Mouse (Mus musculus) heart, adult 11 months (tissue): ENCODE results near the gene Tldc1.
A peak's percentile ranks its signal among the peaks of the same experiment; 100 is the strongest.

Experiments
- DNase-seq: peaks from one replicate; pipeline ENCODE4 v3.0.0; 2022

Tldc1 gene

GRCm38 (mm10) chr8:119778263-119778662, at the start of gene Tldc1:
TSS of gene Tldc1 (minus strand) at chr8:119778416.
- peak; percentile 100 for DNase-seq

GRCm38 (mm10) chr8:119827721-119828153, 49.5 kb upstream of the Tldc1 start:
- DNase-seq: peak; percentile 92

- DNase-seq: peak; percentile 89
Observed at GRCm38 (mm10) chr8:119826982-119827381, 48.8 kb upstream of the Tldc1 start.

GRCm38 (mm10) chr8:119825950-119826730, 47.9 kb upstream of the Tldc1 start:
- DNase-seq: peak; percentile 97

- DNase-seq: peak; percentile 98
Observed at GRCm38 (mm10) chr8:119824809-119825273, 46.6 kb upstream of the Tldc1 start.

- DNase-seq: peak; percentile 98
Observed at GRCm38 (mm10) chr8:119824100-119824499, 45.9 kb upstream of the Tldc1 start.

- peak; percentile 88 for DNase-seq
Observed at GRCm38 (mm10) chr8:119823278-119823677, 45.1 kb upstream of the Tldc1 start.

GRCm38 (mm10) chr8:119821691-119822090, 43.5 kb upstream of the Tldc1 start:
- DNase-seq: no peak

GRCm38 (mm10) chr8:119819976-119820375, 41.8 kb upstream of the Tldc1 start:
- no peak for DNase-seq

- no peak for DNase-seq
Observed at GRCm38 (mm10) chr8:119819316-119819715, 41.1 kb upstream of the Tldc1 start.

- peak; percentile 88 for DNase-seq
Observed at GRCm38 (mm10) chr8:119817446-119817845, 39.2 kb upstream of the Tldc1 start.

GRCm38 (mm10) chr8:119816219-119816618, 38.0 kb upstream of the Tldc1 start:
- DNase-seq: peak; percentile 97

GRCm38 (mm10) chr8:119812650-119813431, 34.6 kb upstream of the Tldc1 start:
- peak; percentile 96 for DNase-seq

GRCm38 (mm10) chr8:119811925-119812324, 33.7 kb upstream of the Tldc1 start:
- peak; percentile 93 for DNase-seq

- DNase-seq: no peak
Observed at GRCm38 (mm10) chr8:119810953-119811499, 32.8 kb upstream of the Tldc1 start.

- DNase-seq: no peak
Observed at GRCm38 (mm10) chr8:119810127-119810868, 32.1 kb upstream of the Tldc1 start.

- DNase-seq: no peak
Observed at GRCm38 (mm10) chr8:119809620-119810019, 31.4 kb upstream of the Tldc1 start.

- DNase-seq: no peak
Observed at GRCm38 (mm10) chr8:119807687-119808086, 29.5 kb upstream of the Tldc1 start.

GRCm38 (mm10) chr8:119806422-119807263, 28.4 kb upstream of the Tldc1 start:
- DNase-seq: no peak

- no peak for DNase-seq
Observed at GRCm38 (mm10) chr8:119805275-119805674, 27.1 kb upstream of the Tldc1 start.

GRCm38 (mm10) chr8:119802592-119802991, 24.4 kb upstream of the Tldc1 start:
- DNase-seq: no peak

- no peak for DNase-seq
Observed at GRCm38 (mm10) chr8:119801168-119801567, 23.0 kb upstream of the Tldc1 start.
